Mouse (Mus musculus) stomach, postnatal 0 days (tissue): ENCODE results near the gene Serp2. TPM values are rescaled to one million over a fixed set of nuclear protein-coding genes. Genes with fewer than 3 reads are reported as not detected.

Source experiments
- ATAC-seq: fragments of 200-750 bp; cut with Nextera tagmentation; 2 replicates; pipeline ENCODE4 v1.8.0; 2017; ENCODE audit not compliant: low FRiP score, low TSS enrichment
- DNase-seq: peaks from one replicate; pipeline ENCODE4 v3.0.0-alpha.2; 2016; ENCODE audit warnings: low spot score
- H3K27ac ChIP-seq: fragments of 300-500 bp; sonication (generic); replicated peaks from 2 replicates; pipeline ENCODE4 v1.5.1; 2014; ENCODE audit warnings: mild to moderate bottlenecking, control low read depth
- H3K27me3 ChIP-seq: fragments of 300-500 bp; sonication (generic); 2 replicates; pipeline ENCODE4 v1.6.1; 2014; ENCODE audit warnings: low read length; ENCODE audit not compliant: control insufficient read depth, insufficient read depth
- H3K36me3 ChIP-seq: fragments of 300-500 bp; sonication (generic); 2 replicates; pipeline ENCODE4 v1.6.1; 2014; ENCODE audit warnings: low read length, mixed read lengths; ENCODE audit not compliant: control insufficient read depth, insufficient read depth
- H3K4me1 ChIP-seq: fragments of 300-500 bp; sonication (generic); replicated peaks from 2 replicates; pipeline ENCODE4 v1.6.1; 2014; ENCODE audit warnings: antibody characterized with exemption; ENCODE audit not compliant: control insufficient read depth, insufficient read depth
- H3K4me2 ChIP-seq: fragments of 300-500 bp; sonication (generic); replicated peaks from 2 replicates; pipeline ENCODE4 v1.6.1; 2014; ENCODE audit warnings: low read depth, mild to moderate bottlenecking, control low read depth, moderate library complexity
- H3K4me3 ChIP-seq: fragments of 300-500 bp; sonication (generic); 2 replicates; pipeline ENCODE4 v1.5.1; 2014; ENCODE audit warnings: low read depth, low read length, control low read depth
- H3K9ac ChIP-seq: fragments of 300-500 bp; sonication (generic); 2 replicates; pipeline ENCODE4 v1.6.1; 2014; ENCODE audit warnings: mild to moderate bottlenecking, low read length, control low read depth, mixed read lengths
- H3K9me3 ChIP-seq: fragments of 300-500 bp; sonication (generic); 2 replicates; pipeline ENCODE4 v1.6.1; 2016; ENCODE audit warnings: low read length; ENCODE audit not compliant: control insufficient read depth
- CTCF ChIP-seq: IDR thresholded peaks from 2 replicates; pipeline ENCODE4 v1.5.1; 2016; ENCODE audit warnings: antibody characterized with exemption, low read depth, mild to moderate bottlenecking, moderate library complexity
- EP300 ChIP-seq: optimal IDR thresholded peaks from 2 replicates; pipeline ENCODE3; 2016; ENCODE audit warnings: antibody characterized with exemption
- whole genome bisulfite sequencing: fragments of 180-500 bp; shearing (Covaris S2); extraction: QIAGEN DNeasy Blood & Tissue Kit; methylation state at CpG from one replicate; pipeline ENCODE4 v1.1.7; 2014; 5-methylcytosine and 5-hydroxymethylcytosine counted together
- polyA plus RNA-seq: library from polyadenylated mRNA; unstranded; fragments of >200 nt; fragmentation: Nextera tagmentation; extraction: Ambion mirVana; gene quantifications from 2 replicates; pipeline ENCODE4 v1.2.1, GENCODE M21; 2015

The Serp2 gene
- polyA plus RNA-seq, 1 experiment from 2014 or later: 7.4 TPM

GRCm38 (mm10) chr14:76497187-76497586 is 59.5 kb downstream of the Serp2 start:
- 66% methylated on average over 9 of the region's 9 CpGs for WGBS
- H3K9ac ChIP-seq: no peak overlapping the region
- H3K9me3 ChIP-seq: no peaks in the 10 kb centered on the region
- ATAC-seq: no peak
- no peak overlapping the region for H3K4me2 ChIP-seq
- no peaks in the 10 kb centered on the region for H3K36me3 ChIP-seq
- no peak for DNase-seq
- no peaks in the 10 kb centered on the region for H3K27me3 ChIP-seq
- TF ChIP-seq EP300 (no peak), CTCF (no peak)
- H3K4me3 ChIP-seq: no peak overlapping the region
- no peaks in the 10 kb centered on the region for H3K4me1 ChIP-seq
- no peak overlapping the region for H3K27ac ChIP-seq

DNA sequence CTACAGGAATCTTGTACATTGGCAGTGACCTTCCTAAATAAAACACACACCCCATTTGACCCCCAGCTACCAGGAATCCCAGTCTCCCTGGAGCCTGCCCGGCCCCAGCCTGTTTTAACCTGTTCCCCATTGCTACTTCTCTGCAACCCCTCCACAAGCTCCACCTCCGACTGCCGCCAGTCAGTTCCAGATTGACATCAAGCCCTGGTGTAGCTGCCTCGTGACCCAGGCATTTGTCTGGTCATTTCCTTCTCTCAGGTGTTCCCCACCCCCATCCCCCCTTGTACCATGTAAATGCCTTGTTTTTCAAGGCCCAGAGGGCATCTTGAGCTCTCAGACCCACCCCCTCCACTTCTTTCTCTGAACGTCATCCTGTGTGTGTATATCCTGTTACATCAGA is 61.7 kb downstream of the Serp2 start:
- H3K27ac ChIP-seq: no peak overlapping the region
- H3K4me1 ChIP-seq: no peaks in the 10 kb centered on the region
- WGBS: 38% methylated on average over 5 of the region's 5 CpGs
- no peak for DNase-seq
- no peak overlapping the region for H3K9ac ChIP-seq
- no peaks in the 10 kb centered on the region for H3K9me3 ChIP-seq
- TF ChIP-seq CTCF: no peak
- no peak for TF ChIP-seq EP300
- no peak overlapping the region for H3K4me3 ChIP-seq
- ATAC-seq: peak; percentile 42; the same call in 1 of the 2 replicates
- no peak overlapping the region for H3K4me2 ChIP-seq
- no peaks in the 10 kb centered on the region for H3K36me3 ChIP-seq
- H3K27me3 ChIP-seq: no peaks in the 10 kb centered on the region

GRCm38 (mm10) chr14:76489128-76489527 is 67.6 kb downstream of the Serp2 start:
- no peak overlapping the region for H3K4me3 ChIP-seq
- no peak overlapping the region for H3K4me2 ChIP-seq
- H3K9me3 ChIP-seq: no peaks in the 10 kb centered on the region
- no peaks in the 10 kb centered on the region for H3K36me3 ChIP-seq
- DNase-seq (no peak), ATAC-seq (0 out of 2 replicates have a peak, but pooled peaks have one; percentile 45)
- H3K27ac ChIP-seq: no peak overlapping the region
- H3K4me1 ChIP-seq: no peaks in the 10 kb centered on the region
- H3K9ac ChIP-seq: no peak overlapping the region
- no peaks in the 10 kb centered on the region for H3K27me3 ChIP-seq
- 76% methylated on average over 2 of the region's 2 CpGs for WGBS
- TF ChIP-seq EP300 (no peak), CTCF (no peak)

DNA sequence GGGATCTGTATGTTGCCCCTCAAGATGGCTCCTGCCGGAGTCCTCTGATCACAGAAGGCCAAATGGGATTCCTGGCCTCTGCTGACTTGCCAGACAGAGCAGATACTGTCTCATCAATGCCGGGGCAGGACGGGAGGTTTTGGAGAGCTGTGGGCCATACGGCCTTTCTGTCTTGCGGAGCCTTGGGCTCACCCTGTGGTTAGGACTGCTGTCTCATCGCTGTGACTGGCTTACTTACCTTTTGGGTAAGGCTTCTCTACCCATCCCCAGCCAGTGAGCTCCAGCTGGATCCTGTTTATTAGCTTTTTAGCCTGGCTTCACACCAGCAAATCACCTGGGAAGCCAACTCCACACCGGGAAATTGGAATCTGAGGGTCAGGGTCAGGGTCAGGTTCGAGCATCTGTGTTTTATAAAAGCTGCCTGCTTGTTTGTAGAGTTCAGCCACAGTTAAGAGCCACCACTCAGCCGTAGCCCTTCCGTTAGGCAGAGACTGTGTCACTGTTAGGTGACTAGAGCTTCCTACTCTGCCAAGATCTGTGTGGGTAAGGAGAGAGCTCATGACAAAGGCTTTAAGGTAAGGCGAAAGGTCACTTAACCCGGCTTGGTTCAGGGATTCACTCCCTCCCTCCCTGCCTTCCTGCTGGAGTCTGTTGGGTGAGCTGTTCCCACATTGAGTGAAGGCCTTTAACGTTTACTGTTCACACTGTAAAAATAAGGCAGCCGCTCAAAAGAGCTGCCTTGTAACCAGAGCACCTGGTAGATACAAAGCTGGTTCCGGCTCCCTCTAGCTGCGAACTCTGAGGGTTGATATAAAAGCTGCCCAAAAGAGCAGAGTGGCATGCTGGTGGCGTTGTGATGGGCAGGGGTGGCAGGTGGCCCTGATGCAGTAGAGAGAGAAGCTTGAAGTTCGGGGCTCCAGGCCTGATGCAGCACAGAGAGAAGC is 68.3 kb downstream of the Serp2 start:
- 56% methylated on average over 18 of the region's 18 CpGs for WGBS
- Histone ChIP-seq H3K36me3 (no peaks in the 10 kb centered on the region), H3K4me2 (no peak overlapping the region), H3K9me3 (no peaks in the 10 kb centered on the region), H3K4me1 (no peaks in the 10 kb centered on the region), H3K27ac (no peak overlapping the region), H3K9ac (no peak overlapping the region), H3K4me3 (no peak overlapping the region), H3K27me3 (no peaks in the 10 kb centered on the region)
- ATAC-seq: 0 out of 2 replicates have a peak, but pooled peaks have one; percentile 38
- no peak for DNase-seq
- no peak for TF ChIP-seq EP300
- peak; percentile 52 for TF ChIP-seq CTCF

- TF ChIP-seq CTCF (no peak), EP300 (no peak)
- no peaks in the 10 kb centered on the region for H3K36me3 ChIP-seq
- H3K4me3 ChIP-seq: no peak overlapping the region
- no peak overlapping the region for H3K27ac ChIP-seq
- H3K9me3 ChIP-seq: no peaks in the 10 kb centered on the region
- H3K4me1 ChIP-seq: no peaks in the 10 kb centered on the region
- H3K27me3 ChIP-seq: no peaks in the 10 kb centered on the region
- ATAC-seq (peak; percentile 51; the same call in 1 of the 2 replicates), DNase-seq (no peak)
- WGBS: 69% methylated on average over 16 of the region's 16 CpGs
- no peak overlapping the region; the same call in 1 of the 2 replicates for H3K4me2 ChIP-seq
- H3K9ac ChIP-seq: no peak overlapping the region
Measured at GRCm38 (mm10) chr14:76487609-76488008, 69.1 kb downstream of the Serp2 start.

DNA sequence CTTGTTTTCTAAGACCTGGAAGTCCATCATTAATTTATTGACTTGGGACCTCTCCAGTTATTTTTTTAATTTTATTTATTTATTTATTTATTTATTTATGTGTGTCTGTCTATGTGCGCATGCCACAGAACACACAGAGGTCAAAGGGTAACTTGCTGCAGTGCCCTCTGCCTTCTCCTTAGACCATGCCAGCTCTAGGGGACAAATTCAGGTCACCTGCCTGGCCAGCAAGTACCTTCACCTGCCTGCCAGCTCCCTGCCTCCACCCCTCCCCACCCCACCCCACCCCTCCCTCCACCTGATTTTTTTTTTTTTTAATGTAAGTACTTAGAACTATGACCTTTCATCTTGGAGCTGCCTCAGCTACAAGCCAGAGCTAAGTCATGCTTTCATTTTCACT is 73.0 kb downstream of the Serp2 start:
- ATAC-seq: no peak
- Histone ChIP-seq H3K27ac (no peak overlapping the region), H3K4me2 (no peak overlapping the region), H3K4me1 (no peaks in the 10 kb centered on the region), H3K9me3 (no peaks in the 10 kb centered on the region), H3K4me3 (no peak overlapping the region), H3K36me3 (no peaks in the 10 kb centered on the region), H3K27me3 (no peaks in the 10 kb centered on the region), H3K9ac (no peak overlapping the region)
- WGBS: 83% methylated on average over 1 of the region's 1 CpGs
- no peak for DNase-seq
- TF ChIP-seq CTCF (no peak), EP300 (no peak)

Other genes with a start within 250 kb of the Serp2 start
- 310 and 313 TPM in 2 replicates for gene Tsc22d1, start 141.9 kb downstream of the Serp2 start, polyA plus RNA-seq